Mouse (Mus musculus) lung, adult 2 months (tissue): ENCODE measurements around the gene Asb5.

ENCODE experiments used
- CTCF ChIP-seq: fragments of 200-500 bp; IDR thresholded peaks from 2 replicates; pipeline ENCODE4 v1.5.1; 2011; ENCODE audit warnings: mild to moderate bottlenecking, low read length, control low read depth; ENCODE audit not compliant: insufficient read depth
- POLR2A ChIP-seq: fragments of 200-500 bp; IDR thresholded peaks from 2 replicates; pipeline ENCODE4 v1.6.1; 2011; ENCODE audit warnings: low read depth, mild to moderate bottlenecking, control low read depth, low read length, borderline replicate concordance; ENCODE audit errors: extremely low read depth

DNA sequence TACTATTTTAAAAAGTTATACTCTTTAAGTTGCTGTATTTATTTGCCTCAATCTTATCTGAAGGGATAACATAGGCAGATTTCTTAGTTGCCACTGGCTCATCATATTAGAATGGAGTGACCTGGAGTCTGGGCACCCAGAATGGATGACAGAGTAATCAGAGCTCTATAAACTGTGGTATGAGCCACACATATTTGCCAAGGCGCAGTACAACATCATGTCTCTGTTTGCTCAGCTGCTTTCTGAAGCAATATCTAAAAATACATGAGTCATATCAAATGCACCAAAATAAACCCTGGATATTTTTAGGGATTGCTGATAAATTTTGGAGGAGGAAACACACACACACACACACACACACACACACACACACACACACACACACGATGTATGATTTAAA is 80.0 kb downstream of the Asb5 start:
- TF ChIP-seq CTCF (no peak), POLR2A (no peak)
